Mouse (Mus musculus) MEL (cell line): Measurements from ENCODE around the gene Rhob. TPM values are rescaled to one million over a fixed set of nuclear protein-coding genes. Genes with fewer than 3 reads are reported as not detected.

Experiments
- DNase-seq: peaks from one replicate; pipeline ENCODE4 v3.0.0; 2011; ENCODE audit warnings: low read depth, low spot score
- H3K27ac ChIP-seq: 2 replicates; pipeline ENCODE4 v1.5.1; 2012; ENCODE audit warnings: low read depth, mild to moderate bottlenecking, control low read depth, low read length, moderate library complexity; ENCODE audit not compliant: control insufficient read depth
- H3K27me3 ChIP-seq, 2 experiments: fragments of 150-350 bp in 1 of 2; sonication (generic) in 1 of 2; 2 replicates each; pipeline ENCODE4 v1.6.1; 2012; ENCODE audit warnings: low read length in 2 of 2, mild to moderate bottlenecking in 2 of 2, improper control_type of control experiment in 1 of 2, moderate library complexity in 1 of 2; ENCODE audit not compliant: insufficient read depth in 2 of 2, control insufficient read depth in 1 of 2
- H3K36me3 ChIP-seq, 2 experiments: 2 replicates each; pipeline ENCODE4 v1.6.1; 2012 to 2014; ENCODE audit warnings: low read length in 2 of 2, improper control_type of control experiment in 1 of 2, inconsistent platforms in 1 of 2, mild to moderate bottlenecking in 1 of 2; ENCODE audit not compliant: insufficient read depth in 2 of 2, control insufficient read depth in 1 of 2
- H3K4me1 ChIP-seq, 2 experiments: fragments of 150-350 bp in 1 of 2; sonication (generic) in 1 of 2; 2 replicates each; pipeline ENCODE4 v1.6.1; 2012; ENCODE audit warnings: low read length in 2 of 2, improper control_type of control experiment in 1 of 2, mild to moderate bottlenecking in 1 of 2; ENCODE audit not compliant: insufficient read depth in 2 of 2, control insufficient read depth in 1 of 2
- H3K4me3 ChIP-seq, 2 experiments: fragments of 150-350 bp in 1 of 2; sonication (generic) in 1 of 2; 2 replicates each; pipeline ENCODE4 v1.5.1; 2012; ENCODE audit warnings: low read depth in 2 of 2, low read length in 2 of 2, mild to moderate bottlenecking in 2 of 2, moderate library complexity in 2 of 2, control low read depth in 1 of 2, improper control_type of control experiment in 1 of 2; ENCODE audit not compliant: control insufficient read depth in 1 of 2, insufficient read depth in 1 of 2
- H3K79me2 ChIP-seq: 2 replicates; pipeline ENCODE4 v1.6.1; 2012; ENCODE audit warnings: mild to moderate bottlenecking, low read length, moderate library complexity; ENCODE audit not compliant: control insufficient read depth, poor library complexity, insufficient read depth
- H3K9ac ChIP-seq: 2 replicates; pipeline ENCODE4 v1.6.1; 2012; ENCODE audit warnings: low read depth, mild to moderate bottlenecking, control low read depth, low read length, moderate library complexity; ENCODE audit not compliant: control insufficient read depth, poor library complexity, severe bottlenecking
- H3K9me3 ChIP-seq: fragments of 150-350 bp; sonication (generic); replicated peaks from 2 replicates; pipeline ENCODE4 v1.6.1; 2012; ENCODE audit warnings: mild to moderate bottlenecking, low read length, improper control_type of control experiment, moderate library complexity; ENCODE audit not compliant: insufficient read depth
- BHLHE40 ChIP-seq: IDR thresholded peaks from 2 replicates; pipeline ENCODE4 v1.6.1; 2012; ENCODE audit warnings: low read depth, mild to moderate bottlenecking, inconsistent platforms, low read length, improper control_type of control experiment, borderline replicate concordance
- CHD1 ChIP-seq: IDR thresholded peaks from 2 replicates; pipeline ENCODE4 v1.6.1; 2012; ENCODE audit warnings: low read depth, mild to moderate bottlenecking, inconsistent platforms, low read length, improper control_type of control experiment
- CHD2 ChIP-seq: IDR thresholded peaks from 2 replicates; pipeline ENCODE4 v1.6.1; 2011; ENCODE audit warnings: low read length, improper control_type of control experiment
- CTCF ChIP-seq, 3 experiments: IDR thresholded peaks in 2 of 3; conservative IDR thresholded peaks in 1 of 3; 2 replicates each; pipeline ENCODE4 v1.5.1; 2011 to 2012; ENCODE audit warnings: low read length in 3 of 3, low read depth in 2 of 3, mild to moderate bottlenecking in 2 of 3, improper control_type of control experiment in 1 of 3, inconsistent platforms in 1 of 3, mixed read lengths in 1 of 3, moderate library complexity in 1 of 3; ENCODE audit not compliant: control insufficient read depth in 1 of 3, insufficient read depth in 1 of 3, poor library complexity in 1 of 3, severe bottlenecking in 1 of 3
- ELF1 ChIP-seq: IDR thresholded peaks from 2 replicates; pipeline ENCODE4 v1.6.1; 2014; ENCODE audit warnings: low read depth, mild to moderate bottlenecking, inconsistent platforms, low read length, improper control_type of control experiment, moderate library complexity
- ETS1 ChIP-seq: IDR thresholded peaks from 2 replicates; pipeline ENCODE4 v1.6.1; 2012; ENCODE audit warnings: low read depth, mild to moderate bottlenecking, inconsistent platforms, low read length, improper control_type of control experiment, moderate library complexity
- GABPA ChIP-seq: IDR thresholded peaks from 2 replicates; pipeline ENCODE4 v1.6.1; 2012; ENCODE audit warnings: low read depth, mild to moderate bottlenecking, inconsistent platforms, low read length, improper control_type of control experiment, moderate library complexity
- KAT2A ChIP-seq: conservative IDR thresholded peaks from 2 replicates; pipeline ENCODE4 v1.6.1; 2012; ENCODE audit warnings: low read depth, low read length, improper control_type of control experiment, inconsistent platforms
- MAX ChIP-seq: IDR thresholded peaks from 2 replicates; pipeline ENCODE4 v1.6.1; 2011; ENCODE audit warnings: low read length, improper control_type of control experiment
- MAZ ChIP-seq: IDR thresholded peaks from 2 replicates; pipeline ENCODE4 v1.6.1; 2012; ENCODE audit warnings: low read depth, mild to moderate bottlenecking, inconsistent platforms, low read length, improper control_type of control experiment
- MEF2A ChIP-seq: IDR thresholded peaks from 2 replicates; pipeline ENCODE4 v1.6.1; 2014; ENCODE audit warnings: low read depth, mild to moderate bottlenecking, inconsistent platforms, low read length, improper control_type of control experiment; ENCODE audit not compliant: poor library complexity, insufficient replicate concordance, severe bottlenecking; ENCODE audit errors: extremely low read depth
- MXI1 ChIP-seq: IDR thresholded peaks from 2 replicates; pipeline ENCODE4 v1.6.1; 2011; ENCODE audit warnings: mild to moderate bottlenecking, low read depth, low read length, improper control_type of control experiment
- MYB ChIP-seq: IDR thresholded peaks from 2 replicates; pipeline ENCODE4 v1.6.1; 2011; ENCODE audit warnings: mild to moderate bottlenecking, low read depth, low read length, improper control_type of control experiment
- NELFE ChIP-seq: IDR thresholded peaks from 2 replicates; pipeline ENCODE4 v1.6.1; 2011; ENCODE audit warnings: low read depth, low read length, improper control_type of control experiment
- POLR2AphosphoS2 ChIP-seq: IDR thresholded peaks from 2 replicates; pipeline ENCODE4 v1.6.1; 2011; ENCODE audit warnings: low read length, improper control_type of control experiment
- RCOR1 ChIP-seq: IDR thresholded peaks from 2 replicates; pipeline ENCODE4 v1.6.1; 2012; ENCODE audit warnings: low read depth, mild to moderate bottlenecking, inconsistent platforms, low read length, improper control_type of control experiment
- SIN3A ChIP-seq: IDR thresholded peaks from 2 replicates; pipeline ENCODE4 v1.6.1; 2012; ENCODE audit warnings: low read length, improper control_type of control experiment, inconsistent platforms
- SMC3 ChIP-seq: IDR thresholded peaks from 2 replicates; pipeline ENCODE4 v1.6.1; 2011; ENCODE audit warnings: low read depth, low read length, improper control_type of control experiment
- TBP ChIP-seq: IDR thresholded peaks from 2 replicates; pipeline ENCODE4 v1.8.0; 2011; ENCODE audit warnings: low read depth, low read length, improper control_type of control experiment
- USF1 ChIP-seq: IDR thresholded peaks from 2 replicates; pipeline ENCODE4 v1.6.1; 2014; ENCODE audit warnings: low read depth, mild to moderate bottlenecking, inconsistent platforms, low read length, improper control_type of control experiment, moderate library complexity
- ZKSCAN1 ChIP-seq: IDR thresholded peaks from 2 replicates; pipeline ENCODE4 v1.6.1; 2012; ENCODE audit warnings: low read depth, mild to moderate bottlenecking, inconsistent platforms, low read length, improper control_type of control experiment, moderate library complexity
- ZMIZ1 ChIP-seq: IDR thresholded peaks from 2 replicates; pipeline ENCODE4 v1.6.1; 2012; ENCODE audit warnings: low read depth, mild to moderate bottlenecking, inconsistent platforms, low read length, improper control_type of control experiment, moderate library complexity
- ZNF384 ChIP-seq: IDR thresholded peaks from 2 replicates; pipeline ENCODE4 v1.6.1; 2012; ENCODE audit warnings: low read depth, mild to moderate bottlenecking, inconsistent platforms, low read length, improper control_type of control experiment
- polyA plus RNA-seq, 2 experiments: library from polyadenylated mRNA; stranded (reverse) in 1 of 2; unstranded in 1 of 2; fragments of >175 nt in 1 of 2; fragments of >200 nt in 1 of 2; gene quantifications; 2 replicates each; pipeline versions ENCODE4 v1.2.1 to v1.2.4; 2012; ENCODE audit warnings: low replicate concordance in 2 of 2, low read depth in 1 of 2; ENCODE audit not compliant: insufficient read length in 2 of 2, insufficient read depth in 1 of 2, missing spikeins in 1 of 2
- total RNA-seq: library from RNA; depleted of rRNA; stranded (reverse); fragments of 300-350 nt; gene quantifications from 2 replicates; pipeline ENCODE4 v1.2.3, GENCODE M21; 2012

The Rhob gene
- total and polyA plus RNA-seq, 3 experiments: 1.8 to 6.0 TPM; not detected in 1

DNA sequence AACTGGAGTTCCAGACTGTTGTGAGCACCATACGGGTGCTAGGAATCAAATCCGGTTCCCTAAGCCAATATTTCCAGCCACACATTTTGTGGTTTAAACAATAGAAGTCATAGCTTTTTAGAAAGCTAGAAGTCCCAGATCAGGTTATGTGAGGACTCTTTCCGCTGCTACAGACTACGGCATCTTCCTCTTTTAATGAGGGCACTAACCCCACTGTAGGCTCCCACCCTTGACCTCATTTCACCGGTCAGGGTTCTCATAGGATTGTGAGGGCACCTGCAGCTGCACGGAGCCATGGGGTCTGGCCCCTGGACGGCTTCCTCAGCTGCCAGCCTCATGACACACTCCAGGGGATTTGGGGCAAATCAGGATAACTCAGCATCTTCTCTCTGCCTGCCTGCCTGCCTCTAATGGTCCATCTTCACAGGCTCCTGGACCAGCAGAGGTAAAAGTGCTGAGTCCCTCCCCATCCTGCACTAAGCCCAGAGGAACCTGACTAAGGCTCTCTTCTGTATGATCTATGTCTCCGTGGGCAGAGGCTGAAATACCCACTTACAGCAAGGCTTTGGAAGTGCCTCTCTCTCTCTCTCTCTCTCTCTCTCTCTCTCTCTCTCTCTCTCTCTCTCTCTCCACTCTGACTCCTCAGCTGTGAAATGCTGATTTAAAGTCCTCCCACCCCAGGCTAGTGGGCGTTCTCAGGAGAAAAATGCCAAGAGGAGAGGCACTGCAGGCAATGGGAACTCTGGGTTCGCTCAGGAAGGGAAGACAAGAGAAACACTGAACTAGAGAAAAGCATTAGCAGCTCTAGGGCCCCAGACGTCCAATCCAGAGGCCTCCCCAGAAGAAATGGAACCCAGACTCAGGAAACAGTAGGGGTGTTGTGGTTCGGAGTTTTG is 32.5 kb downstream of the Rhob start:
- H3K36me3 ChIP-seq: no peaks in the 10 kb centered on the region
- no peak overlapping the region for H3K4me3 ChIP-seq
- no peaks in the 10 kb centered on the region for H3K4me1 ChIP-seq
- TF ChIP-seq USF1: no peak
- no peak for TF ChIP-seq ETS1
- TF ChIP-seq SIN3A: no peak
- no peak for TF ChIP-seq TBP
- no peak for TF ChIP-seq ZKSCAN1
- TF ChIP-seq NELFE: no peak
- TF ChIP-seq ZNF384: no peak
- no peak for TF ChIP-seq GABPA
- TF ChIP-seq SMC3: no peak
- no peak for TF ChIP-seq MEF2A
- no peak for TF ChIP-seq RCOR1
- no peak for TF ChIP-seq ELF1
- no peak for TF ChIP-seq POLR2AphosphoS2
- TF ChIP-seq, all 39 proteins: peak for 0
- no peaks in the 10 kb centered on the region for H3K9me3 ChIP-seq
- H3K79me2 ChIP-seq: no peaks in the 10 kb centered on the region
- peaks cover 0 to 5% of the 10 kb centered on the region in 2 experiments; a peak in 2 of 4 replicates for H3K27me3 ChIP-seq
- H3K9ac ChIP-seq: no peak overlapping the region
- H3K27ac ChIP-seq: no peak overlapping the region
- DNase-seq: no peak

GRCm38 (mm10) chr12:8465680-8466079 is 34.1 kb downstream of the Rhob start:
- Histone ChIP-seq H3K4me1 (no peaks in the 10 kb centered on the region), H3K27me3 (peaks cover 0 to 9% of the 10 kb centered on the region in 2 experiments; a peak in 2 of 4 replicates), H3K9me3 (no peaks in the 10 kb centered on the region), H3K79me2 (no peaks in the 10 kb centered on the region), H3K27ac (no peak overlapping the region), H3K4me3 (no peak overlapping the region), H3K9ac (no peak overlapping the region), H3K36me3 (no peaks in the 10 kb centered on the region)
- no peak for DNase-seq
- TF ChIP-seq GABPA (no peak), CHD2 (no peak), ETS1 (no peak), MAZ (no peak), CHD1 (no peak), ZNF384 (no peak), MXI1 (no peak), KAT2A (no peak), CTCF (IDR thresholded peaks at IDR 0.05 in 2 of 3, conservative IDR thresholded peaks at IDR 0.05 in 1 of 3; ENCODE audit: control insufficient read depth in 1 of 3, insufficient read depth in 1 of 3, low read depth in 2 of 3, low read length in 3 of 3, poor library complexity in 1 of 3, severe bottlenecking in 1 of 3) (no peak), MYB (no peak), MAX (no peak), ZMIZ1 (no peak), ZKSCAN1 (no peak), SMC3 (no peak), USF1 (no peak), TBP (no peak), BHLHE40 (no peak), RCOR1 (no peak)
